Mouse (Mus musculus) spleen, adult 2 months (tissue): ENCODE data around the gene Chmp2b.

ENCODE experiments used
- CTCF ChIP-seq: fragments of 200-500 bp; IDR thresholded peaks from 2 replicates; pipeline ENCODE4 v1.5.1; 2011; ENCODE audit warnings: mild to moderate bottlenecking, inconsistent platforms; ENCODE audit not compliant: insufficient read depth, insufficient read length, insufficient replicate concordance; ENCODE audit errors: extremely low read depth
- POLR2A ChIP-seq: fragments of 200-500 bp; IDR thresholded peaks from 2 replicates; pipeline ENCODE4 v1.6.1; 2011; ENCODE audit warnings: low read depth, low read length, inconsistent platforms

- TF ChIP-seq CTCF: no peak
- TF ChIP-seq POLR2A: no peak
Observed at GRCm38 (mm10) chr16:65529589-65529988, 32.9 kb downstream of the Chmp2b start.
